Mouse (Mus musculus) left cerebral cortex, postnatal 25 days (tissue): Measurements from ENCODE around the gene Slc1a3. TPM values are rescaled to one million over a fixed set of nuclear protein-coding genes. Genes with fewer than 3 reads are reported as not detected.

Experiments
- DNase-seq, 2 experiments: peaks; one replicate each; pipeline ENCODE4 v3.0.0; 2022; ENCODE audit warnings: low spot score in 2 of 2, mixed read lengths in 1 of 2
- intact Hi-C: fragments of 180-260 bp; cut with DNase I; formaldehyde crosslinking; loops from one replicate; pipeline ENCODE4 v1.15.1; 2025
- total RNA-seq, 2 experiments: library from RNA; stranded (reverse); gene quantifications; 2 replicates each; pipeline ENCODE4 v1.2.3; 2021

Slc1a3 gene
- total RNA-seq, 2 experiments from 2014 or later, result 333 to 334 TPM

GRCm38 (mm10) chr15:8665675-8666350 is 44.8 kb downstream of the Slc1a3 start:
- DNase-seq, result no peak

GRCm38 (mm10) chr15:8663348-8664099 is 47.0 kb downstream of the Slc1a3 start:
- DNase-seq, result peak; percentile 66 to 83
- intact Hi-C loops, result no loop called here

More at GRCm38 (mm10) chr15:8665675-8666350, 44.8 kb downstream of the Slc1a3 start:
- intact Hi-C loops, result loop anchor here (5.0 kb wide), 1 partner anchor 36 kb away; no protein-coding TSS in a partner anchor

GRCm38 (mm10) chr15:8661856-8662255 is 48.7 kb downstream of the Slc1a3 start:
- intact Hi-C loops, result no loop called here
- no peak for DNase-seq

- intact Hi-C loops, result no loop called here
- no peak for DNase-seq
Measured at GRCm38 (mm10) chr15:8659977-8660376, 50.6 kb downstream of the Slc1a3 start.

GRCm38 (mm10) chr15:8659483-8659971 is 51.0 kb downstream of the Slc1a3 start:
- peak; percentile 17 to 53 for DNase-seq
- intact Hi-C loops, result no loop called here

GRCm38 (mm10) chr15:8658086-8658980 is 52.2 kb downstream of the Slc1a3 start:
- intact Hi-C loops, result no loop called here
- no peak for DNase-seq

GRCm38 (mm10) chr15:8655251-8655650 is 55.3 kb downstream of the Slc1a3 start:
- no peak for DNase-seq
- intact Hi-C loops, result no loop called here

GRCm38 (mm10) chr15:8652637-8653036 is 57.9 kb downstream of the Slc1a3 start:
- intact Hi-C loops, result no loop called here

GRCm38 (mm10) chr15:8643997-8644692 is 66.4 kb downstream of the Slc1a3 start:
- intact Hi-C loops, result no loop called here

More at GRCm38 (mm10) chr15:8652637-8653036, 57.9 kb downstream of the Slc1a3 start:
- no peak for DNase-seq

GRCm38 (mm10) chr15:8639856-8640255 is 70.7 kb downstream of the Slc1a3 start:
- no peak for DNase-seq
- intact Hi-C loops, result no loop called here

More at GRCm38 (mm10) chr15:8643997-8644692, 66.4 kb downstream of the Slc1a3 start:
- no peak for DNase-seq

- DNase-seq, result no peak
- intact Hi-C loops, result no loop called here
Measured at GRCm38 (mm10) chr15:8638568-8639325, 71.8 kb downstream of the Slc1a3 start.

- DNase-seq, result no peak
- intact Hi-C loops, result no loop called here
Measured at GRCm38 (mm10) chr15:8637283-8637682, 73.3 kb downstream of the Slc1a3 start.

GRCm38 (mm10) chr15:8635974-8636373 is 74.6 kb downstream of the Slc1a3 start:
- intact Hi-C loops, result no loop called here

GRCm38 (mm10) chr15:8634807-8635206 is 75.8 kb downstream of the Slc1a3 start:
- intact Hi-C loops, result no loop called here
- DNase-seq, result no peak

More at GRCm38 (mm10) chr15:8635974-8636373, 74.6 kb downstream of the Slc1a3 start:
- no peak for DNase-seq

GRCm38 (mm10) chr15:8634355-8634754 is 76.2 kb downstream of the Slc1a3 start:
- no peak for DNase-seq
- intact Hi-C loops, result no loop called here

- intact Hi-C loops, result no loop called here
- DNase-seq, result peak; percentile 55 to 65
Measured at GRCm38 (mm10) chr15:8633375-8633774, 77.2 kb downstream of the Slc1a3 start.

GRCm38 (mm10) chr15:8632361-8632760 is 78.2 kb downstream of the Slc1a3 start:
- no peak for DNase-seq

GRCm38 (mm10) chr15:8629317-8629831 is 81.2 kb downstream of the Slc1a3 start:
- intact Hi-C loops, result loop anchor here (1.0 to 5.0 kb wide), 2 partner anchors 173 to 256 kb away; no protein-coding TSS in a partner anchor

More at GRCm38 (mm10) chr15:8632361-8632760, 78.2 kb downstream of the Slc1a3 start:
- intact Hi-C loops, result no loop called here

More at GRCm38 (mm10) chr15:8629317-8629831, 81.2 kb downstream of the Slc1a3 start:
- peak; percentile 75 to 82 for DNase-seq
